Mouse (Mus musculus) ovary, adult 10 weeks (tissue): ENCODE data around the gene Tmem120b. TPM values are rescaled to one million over a fixed set of nuclear protein-coding genes. Genes with fewer than 3 reads are reported as not detected.

Experiments
- polyA plus RNA-seq: library from polyadenylated mRNA; stranded (reverse); fragments of 350-450 nt; fragmentation: Illumina TruSeq; extraction: RNeasy Lipid Tissue Mini Kit (QIAGEN cat#74804); gene quantifications from one replicate; pipeline ENCODE4 v1.2.3, GENCODE M21; 2014

The Tmem120b gene
- 2.9 TPM for polyA plus RNA-seq

DNA sequence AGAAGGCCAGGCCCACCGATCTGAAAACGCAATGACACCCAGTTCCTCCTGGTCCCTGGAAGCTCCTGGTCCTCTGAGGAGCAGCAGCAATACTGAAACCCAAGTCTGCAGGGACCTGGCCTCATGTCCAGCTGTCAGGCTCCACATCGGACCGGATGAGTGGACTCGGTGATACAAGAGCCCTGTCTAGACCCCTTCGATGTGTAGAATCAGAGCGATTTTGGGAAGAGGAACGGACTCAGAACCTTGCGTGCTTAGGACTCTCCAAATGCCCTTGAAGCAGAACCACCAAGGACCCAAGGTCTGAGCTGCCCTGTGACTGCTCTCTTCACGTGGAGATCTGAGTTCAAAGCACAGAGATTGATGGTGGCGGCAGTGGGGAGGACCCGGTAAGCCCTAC, at the start of gene Tmem120b:
Tmem120b (plus strand) TSS at position 301 of the 400 bp plus-strand sequence.

DNA sequence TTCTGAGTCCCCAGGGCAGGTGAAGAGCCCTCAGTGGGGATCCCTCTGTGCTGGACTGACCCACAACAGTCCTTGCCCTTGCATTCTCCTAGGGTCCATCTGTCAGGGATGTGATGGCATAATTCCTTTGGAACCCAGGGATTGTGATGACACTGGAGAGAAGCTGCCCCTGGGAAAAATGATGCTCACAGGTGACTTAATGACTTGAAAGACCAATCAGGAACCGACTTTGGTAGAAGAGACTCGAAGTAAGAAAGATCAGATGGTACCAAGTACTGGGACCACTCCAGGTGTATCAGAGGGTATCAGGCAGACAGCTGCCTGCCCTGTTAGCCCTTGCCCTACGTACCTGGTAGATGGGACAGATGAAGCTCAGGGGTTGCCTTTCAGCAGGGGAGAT, 21.3 kb upstream of the Tmem120b start, which contains the start of gene Morn3:
Morn3 (minus strand) TSS at position 101 of the 400 bp plus-strand sequence.

DNA sequence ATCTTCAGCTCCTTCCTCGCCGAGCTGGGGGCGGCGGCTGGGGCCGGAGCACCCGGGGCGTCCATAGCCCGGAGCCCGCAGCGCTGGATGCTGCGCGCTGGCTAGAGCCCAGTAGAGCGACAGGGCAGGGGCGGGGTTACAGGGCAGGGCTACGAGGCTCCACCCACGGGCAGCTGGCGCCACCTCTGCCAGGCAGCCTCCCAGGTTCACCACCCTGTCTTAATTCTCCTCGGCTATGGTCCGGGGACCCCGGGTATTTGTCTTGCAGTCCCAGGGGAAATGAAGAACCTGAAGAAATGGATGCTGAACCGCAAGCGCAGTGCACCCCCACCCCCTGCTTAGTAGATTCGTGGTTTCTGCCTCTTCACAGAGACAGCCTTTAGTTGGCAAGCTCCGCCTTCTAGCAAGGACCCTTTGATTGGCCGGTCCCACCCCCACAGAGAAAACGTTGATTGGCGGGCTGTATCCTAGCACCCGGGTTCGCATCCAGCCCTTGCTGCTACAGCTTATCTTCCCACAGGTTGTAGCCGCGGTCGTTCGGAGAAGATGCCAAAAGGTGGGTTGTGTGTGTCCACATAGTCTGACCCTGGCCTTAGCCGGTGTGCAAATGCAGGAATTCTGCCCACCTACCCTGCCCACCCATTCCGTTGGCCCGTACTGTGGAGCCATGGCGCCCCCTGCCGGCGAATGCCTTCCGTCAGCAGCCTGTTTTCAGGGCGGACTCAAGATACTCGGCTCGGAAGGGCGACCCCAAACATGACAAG, 64.3 kb downstream of the Tmem120b start, which contains the start of gene Rhof:
Rhof (minus strand) TSS at position 385 of the 764 bp plus-strand sequence.

DNA sequence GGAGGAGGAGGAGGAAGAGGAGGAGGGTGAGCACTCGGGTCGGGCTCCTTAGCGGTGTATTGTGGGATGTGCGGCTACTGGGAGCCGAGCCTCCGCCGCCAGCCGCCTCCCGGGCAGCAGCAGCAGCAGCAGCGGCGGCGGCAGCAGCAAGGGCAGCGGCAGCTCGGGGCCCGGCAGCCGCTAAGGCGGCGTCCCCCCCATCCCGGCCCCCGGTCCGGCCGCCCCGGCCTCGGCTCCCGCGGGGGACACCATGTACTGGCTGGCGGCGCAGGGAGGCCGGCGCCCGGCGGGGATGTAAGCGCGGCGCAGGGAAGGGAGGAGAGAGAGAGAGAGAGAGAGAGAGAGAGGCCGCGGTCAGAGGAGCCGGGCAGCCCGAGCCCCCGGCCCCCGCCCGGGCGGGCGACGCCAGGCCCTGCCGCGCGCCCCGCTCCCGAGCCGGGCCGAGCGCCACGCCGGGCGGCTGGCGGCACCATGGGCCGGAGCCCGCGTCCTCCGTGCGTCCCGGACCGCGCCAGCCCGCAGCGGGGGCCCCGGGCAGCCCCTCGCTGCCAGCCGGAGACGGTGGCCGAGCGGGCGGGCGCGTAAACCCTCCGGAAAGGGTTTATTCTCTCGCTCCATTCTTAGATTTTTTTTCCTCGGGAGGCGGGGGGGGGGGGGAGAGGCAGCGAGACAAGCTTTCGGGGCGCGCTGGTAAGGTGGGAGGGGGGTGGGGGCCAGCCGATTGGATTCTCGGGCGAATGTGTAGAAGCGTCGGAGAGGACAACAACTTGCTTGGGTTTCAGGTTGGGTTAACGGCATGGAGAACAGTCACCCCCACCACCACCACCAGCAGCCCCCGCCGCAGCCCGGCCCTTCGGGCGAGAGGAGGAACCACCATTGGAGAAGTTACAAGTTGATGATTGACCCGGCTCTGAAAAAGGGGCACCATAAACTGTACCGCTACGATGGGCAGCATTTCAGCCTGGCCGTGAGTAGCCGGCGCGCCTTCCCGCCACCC, 74.2 kb downstream of the Tmem120b start, which contains the start of gene Setd1b:
Setd1b (plus strand) TSS at position 33 of the 997 bp plus-strand sequence.

Other genes starting within 250 kb of the Tmem120b start
- 301 TPM for gene Anapc5, start 247.1 kb upstream of the Tmem120b start, polyA plus RNA-seq
- 22.6 TPM for gene Rnf34, start 218.4 kb upstream of the Tmem120b start, polyA plus RNA-seq
- 34.4 TPM for gene Kdm2b, start 78.6 kb upstream of the Tmem120b start, polyA plus RNA-seq
- gene Orai1, start 53.3 kb upstream of the Tmem120b start, polyA plus RNA-seq = 1.2 TPM
- gene Morn3, start 21.4 kb upstream of the Tmem120b start, polyA plus RNA-seq = not detected
- not detected for gene Rhof, start 64.3 kb downstream of the Tmem120b start, polyA plus RNA-seq
- gene Setd1b, start 73.8 kb downstream of the Tmem120b start, polyA plus RNA-seq = 5.4 TPM
- 6.9 TPM for gene Psmd9, start 101.0 kb downstream of the Tmem120b start, polyA plus RNA-seq
- not detected for gene Hpd, start 114.3 kb downstream of the Tmem120b start, polyA plus RNA-seq
- gene Wdr66, start 183.7 kb downstream of the Tmem120b start, polyA plus RNA-seq = 1.1 TPM